Mouse (Mus musculus) CD4-positive, CD25-positive, alpha-beta regulatory T cell (primary cell): Measurements from ENCODE around the gene Dck. TPM values are rescaled to one million over a fixed set of nuclear protein-coding genes. Genes with fewer than 3 reads are reported as not detected.

Experiments used
- polyA plus RNA-seq: library from polyadenylated mRNA; unstranded; fragments of 100-300 nt; shearing (Covaris generic); gene quantifications from one replicate; pipeline ENCODE4 v1.2.1, GENCODE M21; 2017

Dck gene
- 62.5 TPM for polyA plus RNA-seq

GRCm38 (mm10) chr5:88764987-88765481 is at the start of gene Dck:
Dck (plus strand) TSS chr5:88764996.

GRCm38 (mm10) chr5:88720116-88721002 is 44.4 kb upstream of the Dck start, which contains the start of gene Mob1b:
Mob1b (plus strand) TSS chr5:88720855.

Other genes with a start within 250 kb of the Dck start
- gene Jchain, start 237.1 kb upstream of the Dck start, polyA plus RNA-seq: 1.2 TPM
- gene Utp3, start 210.5 kb upstream of the Dck start, polyA plus RNA-seq: 96.1 TPM
- gene Rufy3, start 200.0 kb upstream of the Dck start, polyA plus RNA-seq: 10.1 TPM
- gene Grsf1, start 88.8 kb upstream of the Dck start, polyA plus RNA-seq: 54.3 TPM
- gene Mob1b, start 44.1 kb upstream of the Dck start, polyA plus RNA-seq: 11.5 TPM
- not detected for gene Slc4a4, start 121.8 kb downstream of the Dck start, polyA plus RNA-seq